Mouse (Mus musculus) ZHBTc4 (cell line): ENCODE results near the gene 1700037H04Rik.

ENCODE experiments used
- DNase-seq: peaks from one replicate; pipeline ENCODE4 v3.0.0-alpha.2; 2011; ENCODE audit warnings: low read depth, low spot score

The 1700037H04Rik gene

DNA sequence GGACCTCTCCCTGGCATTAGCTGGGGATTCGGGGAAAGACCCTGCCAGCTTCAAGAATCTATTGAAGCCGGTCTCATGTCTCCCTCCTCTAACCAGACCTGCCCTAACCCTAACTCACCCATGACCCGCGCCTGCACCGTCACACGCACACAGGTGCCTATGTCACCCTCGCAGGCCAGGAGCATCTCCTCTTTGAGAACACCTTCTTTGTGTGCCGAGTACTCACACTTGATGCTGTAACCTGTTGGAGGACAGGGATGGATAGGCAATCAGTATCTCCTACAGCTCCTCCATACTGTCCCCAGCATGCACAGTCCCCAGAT lies 12.9 kb downstream of the 1700037H04Rik start:
- DNase-seq, result no peak

DNA sequence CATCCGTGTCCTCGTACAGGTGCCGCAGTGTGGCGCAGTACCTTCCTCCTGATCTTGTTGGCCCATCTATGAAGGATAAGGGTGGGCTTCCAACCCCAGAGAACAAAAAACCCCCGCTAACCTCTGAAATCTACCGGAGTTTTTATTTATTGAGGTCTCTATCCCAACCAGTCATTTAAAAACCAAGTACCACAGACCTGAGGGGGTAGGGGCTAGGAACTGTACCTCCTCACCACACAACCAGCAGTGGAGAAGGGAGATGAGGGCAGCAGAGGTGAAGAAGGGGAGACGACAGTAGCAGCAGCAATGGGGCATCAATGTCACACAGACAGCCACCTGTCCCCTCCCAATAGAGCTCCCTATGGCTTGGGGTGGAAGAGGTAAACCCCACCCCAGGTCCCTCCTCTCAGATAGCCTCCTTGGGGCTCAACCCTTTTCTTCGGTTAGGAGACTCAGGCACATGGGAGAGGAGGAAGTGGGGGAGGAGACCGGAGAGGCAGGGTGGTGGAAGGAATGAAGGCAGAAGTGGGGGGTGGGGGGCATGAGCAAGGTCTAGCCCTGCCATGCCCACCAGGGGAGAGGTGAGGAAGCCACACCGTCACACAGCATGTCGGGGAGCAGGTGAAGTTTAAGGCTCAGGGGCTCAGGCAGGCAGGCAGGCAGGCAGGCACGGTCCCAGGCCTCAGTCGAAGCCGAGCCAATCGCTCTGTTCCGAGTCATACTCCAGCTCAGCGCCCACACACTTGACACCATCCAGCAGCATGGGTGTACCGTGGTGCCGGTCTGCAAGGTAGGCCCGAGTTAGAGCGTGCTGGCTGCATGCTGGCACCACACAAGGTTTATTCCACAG lies 13.5 kb downstream of the 1700037H04Rik start:
- no peak for DNase-seq

DNA sequence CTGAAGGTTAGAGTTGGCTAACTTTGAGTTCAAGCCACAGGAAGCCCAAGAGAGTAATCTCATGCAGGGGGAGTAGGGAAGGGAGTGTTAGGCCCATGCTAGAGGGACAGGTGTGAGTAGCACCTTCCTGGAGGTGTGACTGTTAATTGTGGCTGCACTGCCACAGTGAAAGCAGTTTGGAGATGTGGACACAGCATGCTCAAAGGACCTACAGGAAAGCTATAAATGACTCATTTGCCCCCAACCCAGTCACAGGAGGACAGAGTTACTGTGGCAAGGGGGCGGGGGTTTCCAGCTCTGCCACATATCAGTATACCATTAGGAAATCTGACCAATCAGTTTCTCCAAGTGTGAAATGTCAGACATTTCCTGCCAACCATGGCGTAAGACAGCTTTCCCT lies 14.3 kb downstream of the 1700037H04Rik start:
- no peak for DNase-seq

DNA sequence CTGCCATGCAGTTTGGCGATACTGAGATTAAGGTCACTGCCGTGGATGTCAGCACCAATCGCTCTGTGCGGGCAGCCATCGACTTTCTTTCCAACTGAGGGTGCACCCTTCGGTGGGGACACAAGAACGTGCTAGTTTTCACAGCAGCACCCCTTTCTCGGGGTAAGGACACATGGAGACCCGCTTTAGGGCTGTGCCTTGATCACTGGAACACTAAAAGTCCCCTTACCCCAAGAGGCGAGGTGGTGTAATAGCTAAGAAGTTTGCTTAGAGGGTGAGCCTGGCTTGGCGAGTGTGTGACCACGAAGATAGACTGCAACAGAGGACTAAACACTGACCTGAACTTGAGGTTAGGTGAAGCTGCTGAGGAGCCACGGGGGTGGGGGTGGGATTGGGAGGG lies 14.8 kb downstream of the 1700037H04Rik start:
- peak; percentile 46 for DNase-seq

DNA sequence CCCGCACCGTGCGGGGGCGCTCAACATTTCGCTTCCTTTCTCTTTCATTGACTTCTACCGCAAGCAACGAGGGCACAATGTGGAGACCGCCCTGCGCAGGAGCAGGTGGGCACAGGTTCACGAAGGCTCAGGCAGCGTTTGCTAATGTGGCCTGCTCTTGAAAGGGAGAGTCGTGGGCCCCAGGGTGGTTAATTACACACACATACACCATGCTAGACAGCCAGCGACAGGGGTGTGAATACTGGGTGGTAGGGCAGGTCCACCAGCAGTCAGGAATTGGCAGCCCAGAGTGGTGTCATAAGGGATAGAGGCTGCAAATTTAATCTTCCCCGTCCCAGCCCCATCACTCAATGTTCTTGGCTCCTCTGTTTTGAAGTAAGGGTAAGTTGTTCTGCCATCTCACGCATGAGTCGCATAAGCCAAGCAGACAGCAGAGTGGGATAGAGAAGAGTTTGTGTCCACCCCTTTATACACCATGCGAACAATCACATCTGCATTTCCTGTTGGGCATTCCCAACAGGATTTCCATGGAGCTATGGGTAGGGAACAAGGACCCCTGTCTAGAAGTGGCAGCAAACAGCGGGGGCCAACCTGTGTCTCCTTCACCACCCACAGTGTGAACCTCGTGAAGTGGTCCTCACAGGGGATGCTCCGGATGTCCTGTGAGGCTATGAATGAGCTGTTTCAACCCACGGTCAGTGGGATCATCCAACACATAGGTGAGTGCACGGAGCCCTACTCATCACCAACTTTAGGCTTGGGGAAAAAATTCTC lies 16.7 kb downstream of the 1700037H04Rik start:
- no peak for DNase-seq

DNA sequence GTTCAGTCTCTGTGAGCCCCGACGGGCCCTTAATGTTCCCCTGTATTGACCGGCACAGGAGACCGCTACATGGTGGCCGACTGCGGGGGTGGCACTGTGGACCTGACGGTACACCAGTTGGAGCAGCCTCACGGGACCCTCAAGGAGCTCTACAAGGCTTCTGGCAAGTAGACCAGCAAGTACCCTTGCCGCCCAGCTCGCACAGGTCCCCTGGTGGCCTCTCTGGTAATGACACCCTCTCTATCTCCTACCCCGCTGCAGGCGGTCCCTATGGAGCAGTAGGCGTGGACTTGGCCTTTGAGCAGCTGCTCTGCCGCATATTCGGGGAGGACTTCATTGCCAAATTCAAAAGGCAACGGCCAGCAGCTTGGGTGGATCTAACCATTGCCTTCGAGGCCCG lies 17.3 kb downstream of the 1700037H04Rik start:
- peak; percentile 95 for DNase-seq

DNA sequence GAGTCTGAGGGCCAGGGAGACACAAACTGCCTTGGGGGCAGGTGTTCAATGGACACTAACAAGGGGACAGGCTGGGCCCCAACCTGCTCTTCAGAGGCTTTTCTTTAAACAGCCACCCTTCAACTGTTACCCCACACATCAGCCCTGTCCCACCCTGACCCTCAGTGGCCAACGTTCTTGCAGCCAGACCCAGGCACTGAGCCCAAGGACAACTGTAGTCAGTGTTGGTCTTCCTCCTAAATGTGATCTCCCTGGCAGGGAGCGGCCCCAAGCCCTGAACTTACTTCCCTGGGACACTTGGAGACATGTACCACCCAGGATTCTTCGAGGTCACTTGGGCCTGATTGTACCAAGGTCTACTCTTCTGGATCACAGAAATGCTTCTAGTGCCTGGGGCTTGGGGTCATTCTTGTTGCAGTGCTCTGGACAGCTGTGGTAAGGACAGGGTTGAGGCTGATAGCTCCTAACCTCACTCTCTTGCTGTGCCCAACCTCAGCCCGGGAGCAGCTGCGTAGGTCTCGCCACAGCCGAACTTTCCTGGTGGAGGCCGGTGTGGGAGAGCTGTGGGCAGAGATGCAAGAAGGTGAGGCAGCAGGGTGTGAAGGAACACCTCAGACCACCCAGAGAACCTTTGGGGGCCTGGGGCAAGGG lies 18.4 kb downstream of the 1700037H04Rik start:
- DNase-seq, result no peak

DNA sequence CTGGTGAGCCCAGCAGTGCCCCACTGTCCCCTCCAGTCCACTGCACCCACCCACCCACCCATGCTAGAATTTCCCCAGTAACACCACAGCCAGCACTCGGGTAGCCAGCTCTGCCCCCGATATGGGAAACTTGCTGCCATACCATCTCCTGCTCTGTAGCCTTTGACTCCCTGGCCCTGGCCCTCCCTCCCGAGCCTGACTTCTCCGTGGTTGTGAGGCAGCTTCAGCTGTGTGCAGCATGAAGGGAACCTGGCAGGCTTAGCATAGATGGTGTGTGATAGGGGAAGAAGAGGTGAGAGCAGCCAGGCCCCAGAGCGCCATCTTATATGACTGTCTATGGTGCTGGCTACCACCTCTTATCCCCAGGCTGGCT lies 19.4 kb downstream of the 1700037H04Rik start:
- DNase-seq, result no peak

DNA sequence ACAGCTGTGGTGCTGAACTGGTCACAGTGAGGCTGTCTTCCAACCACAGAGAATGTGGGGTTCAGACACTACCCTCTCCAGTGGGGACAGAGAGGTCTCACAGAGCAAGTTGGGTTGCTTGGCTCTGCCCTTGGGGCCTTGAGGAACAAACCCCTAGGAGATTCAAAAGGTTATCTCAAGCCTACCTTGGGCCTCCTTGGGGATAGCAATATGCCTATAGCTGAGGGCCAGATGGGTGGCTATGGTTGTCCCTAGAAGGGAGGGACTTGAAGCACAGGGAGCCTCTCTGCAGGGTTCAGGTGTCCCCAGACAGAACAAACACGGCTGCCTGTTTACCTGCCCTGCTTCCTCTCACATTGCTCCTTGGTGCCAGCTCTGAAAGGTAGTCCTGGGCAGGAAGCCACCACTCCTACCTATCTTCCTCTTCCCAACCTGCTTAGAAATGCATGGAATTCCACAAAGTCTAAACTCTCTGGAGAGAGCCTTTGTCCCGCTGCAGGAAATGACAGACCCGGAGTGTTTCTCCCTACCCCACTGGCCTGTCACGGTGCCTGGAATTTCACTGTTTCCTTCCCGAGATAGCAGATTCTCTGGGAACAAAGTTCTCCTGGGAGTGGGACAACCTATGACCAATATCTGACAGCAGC lies 19.9 kb downstream of the 1700037H04Rik start:
- DNase-seq, result peak; percentile 39

DNA sequence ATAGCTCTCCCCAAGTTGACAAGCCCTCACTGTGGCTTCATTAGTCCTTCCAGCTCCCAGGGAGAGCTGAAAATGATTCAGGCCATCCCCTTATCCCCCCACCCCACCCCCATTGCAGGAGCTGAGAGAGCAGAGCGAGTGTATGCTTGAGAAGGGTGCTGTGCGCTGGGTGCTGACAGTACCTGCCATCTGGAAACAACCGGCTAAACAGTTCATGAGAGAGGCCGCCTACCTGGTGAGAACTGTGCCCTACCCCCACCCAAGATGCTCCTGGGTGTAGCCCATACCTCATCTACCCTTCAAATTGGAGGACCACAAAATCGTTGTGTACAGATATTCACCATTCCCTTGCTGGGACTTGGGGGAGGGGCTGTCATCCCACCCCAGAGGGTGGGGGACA lies 20.6 kb downstream of the 1700037H04Rik start:
- no peak for DNase-seq

DNA sequence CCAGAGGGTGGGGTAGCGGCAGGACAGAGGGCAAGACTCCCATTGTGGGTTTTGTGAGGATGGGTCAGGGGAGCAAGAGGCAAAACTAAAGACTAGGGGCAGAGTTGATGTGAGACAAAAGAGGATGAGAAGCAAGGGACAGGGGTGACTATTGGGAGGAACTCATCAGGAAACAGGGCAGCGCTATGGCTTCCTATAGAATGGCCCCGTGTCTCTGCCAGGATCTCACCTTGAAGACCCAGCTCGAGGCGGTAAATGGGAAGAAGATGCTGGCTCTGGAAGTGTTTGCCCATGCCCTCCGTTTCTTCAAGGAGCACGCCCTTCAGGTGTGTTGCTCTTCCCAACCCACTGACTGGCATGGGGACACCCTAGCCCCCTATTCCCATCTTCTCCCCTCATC lies 21.1 kb downstream of the 1700037H04Rik start:
- no peak for DNase-seq

DNA sequence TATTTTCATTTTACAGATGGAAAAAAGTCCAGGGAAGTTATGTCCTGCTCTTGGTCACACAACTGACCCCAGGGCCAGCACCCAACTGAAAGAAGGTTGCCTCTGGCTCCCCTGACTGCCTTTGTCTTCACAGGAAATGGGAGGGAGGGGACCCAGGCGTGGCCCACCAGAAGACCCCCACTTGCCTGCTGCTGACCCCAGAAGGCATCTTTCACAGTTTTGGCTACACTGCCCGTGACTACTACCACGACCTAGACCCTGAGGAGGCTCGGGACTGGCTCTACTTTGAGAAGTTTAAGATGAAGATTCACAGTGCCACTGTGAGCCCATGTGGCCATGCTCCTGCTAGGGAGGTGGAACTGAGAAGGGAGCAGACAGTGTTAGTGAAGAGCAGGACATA lies 21.6 kb downstream of the 1700037H04Rik start:
- no peak for DNase-seq

DNA sequence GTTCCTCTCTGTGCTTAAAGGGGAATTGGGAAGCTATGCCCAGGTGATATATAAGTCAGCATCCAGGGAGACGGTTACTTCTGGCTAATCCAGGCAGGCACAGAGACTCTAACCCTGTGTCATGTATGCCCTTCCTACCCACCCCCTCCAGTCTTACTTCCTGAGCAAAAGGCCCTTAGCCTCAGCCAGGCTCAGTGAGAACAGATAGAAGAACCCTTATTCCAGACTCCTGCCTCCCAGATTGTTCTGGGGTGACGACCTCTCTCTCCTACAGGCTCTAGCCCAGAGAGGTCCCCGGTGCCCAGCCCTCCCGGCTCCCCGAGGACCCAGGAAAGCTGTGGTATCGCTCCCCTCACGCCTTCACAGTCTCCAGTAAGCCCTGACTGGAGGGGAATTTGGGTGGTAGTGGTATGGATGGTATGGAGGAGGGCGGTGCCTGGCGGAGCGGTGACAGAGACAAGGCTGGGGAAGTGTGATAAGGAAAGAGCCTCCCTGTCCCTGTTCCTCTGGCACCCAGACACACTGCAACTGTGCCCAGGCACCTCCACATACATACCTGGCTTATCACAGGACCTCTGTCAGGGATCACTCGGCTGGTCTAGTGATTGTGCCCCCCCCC lies 24.3 kb downstream of the 1700037H04Rik start:
- no peak for DNase-seq

DNA sequence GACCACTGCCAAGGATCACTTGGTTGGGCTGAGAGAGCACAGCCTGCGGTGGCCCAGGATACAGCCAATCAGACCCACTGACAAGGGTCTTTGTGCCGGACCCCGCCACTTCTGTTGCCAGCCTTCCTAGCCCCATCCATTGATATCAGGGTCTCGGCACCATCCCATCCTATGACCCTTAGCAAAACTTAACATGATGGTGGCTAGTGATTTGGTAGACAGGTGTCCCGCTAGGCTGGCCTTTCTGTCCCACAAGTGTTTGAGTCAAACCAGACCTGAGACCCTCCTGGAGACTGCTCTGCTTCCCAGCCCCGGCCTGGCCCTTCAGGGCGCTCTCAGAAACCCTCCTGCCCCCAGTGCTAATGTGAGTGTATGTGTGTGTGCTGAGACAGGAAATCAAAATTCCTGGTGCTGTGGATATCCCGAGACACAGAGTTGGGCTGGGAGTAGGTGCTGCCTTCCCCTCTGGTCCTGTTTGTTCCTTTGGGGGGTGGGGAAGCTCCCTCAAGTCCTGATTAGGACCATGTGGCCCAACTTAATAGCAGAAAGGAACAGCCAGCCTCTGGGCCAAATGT lies 25.0 kb downstream of the 1700037H04Rik start:
- no peak for DNase-seq

DNA sequence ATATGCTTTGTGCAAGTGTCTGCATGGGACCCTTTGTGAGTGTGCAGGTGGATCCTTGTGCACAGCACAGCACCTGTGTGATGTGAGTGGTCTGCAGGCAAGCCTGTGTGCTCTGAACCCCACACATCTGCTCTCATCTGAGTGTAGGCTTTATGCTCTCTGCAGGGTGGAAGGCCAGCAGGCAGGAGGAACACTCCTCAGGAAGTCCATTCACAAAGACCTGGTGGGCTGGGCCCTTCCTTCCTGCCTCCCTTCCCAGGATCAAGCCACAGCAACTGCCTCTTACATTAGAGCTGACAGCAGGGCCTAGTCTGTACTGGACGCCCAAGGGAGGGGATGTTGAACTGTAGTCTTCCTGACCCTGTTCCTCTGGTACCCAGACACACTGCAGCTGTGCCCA lies 25.5 kb downstream of the 1700037H04Rik start:
- DNase-seq, result no peak

DNA sequence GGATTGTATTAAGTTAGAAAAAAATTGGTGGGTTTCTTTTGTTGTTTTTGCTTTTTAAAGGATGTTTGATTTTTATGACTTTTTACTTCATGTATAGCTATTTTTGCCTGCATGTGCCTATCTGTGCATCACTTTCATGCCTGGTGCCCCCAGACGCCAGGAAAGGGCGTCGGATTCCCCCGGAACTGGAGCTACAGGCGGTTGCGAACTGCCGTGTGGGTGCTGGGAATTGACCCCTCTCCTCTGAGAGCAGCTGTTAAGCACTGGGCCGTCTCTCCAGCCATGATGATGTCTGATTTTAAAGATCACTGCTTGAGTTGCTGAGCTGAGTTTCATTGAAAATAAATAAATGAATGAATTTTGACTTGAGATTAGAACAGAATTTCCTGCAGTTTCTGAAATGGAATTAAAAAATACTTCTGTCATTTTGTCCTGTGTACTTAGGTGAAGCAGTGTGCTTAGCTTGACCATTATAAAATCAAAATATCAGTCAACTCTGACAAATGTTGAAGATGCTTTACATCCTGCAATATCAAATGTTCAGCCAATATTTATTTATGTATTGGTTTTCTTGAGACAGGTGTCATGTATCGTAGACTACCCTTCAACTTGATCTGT lies 26.8 kb downstream of the 1700037H04Rik start, which contains the start of gene Gm11037:
Gene Gm11037, plus strand, starts transcription at position 568 of the 618 bp plus-strand sequence.
- no peak for DNase-seq

DNA sequence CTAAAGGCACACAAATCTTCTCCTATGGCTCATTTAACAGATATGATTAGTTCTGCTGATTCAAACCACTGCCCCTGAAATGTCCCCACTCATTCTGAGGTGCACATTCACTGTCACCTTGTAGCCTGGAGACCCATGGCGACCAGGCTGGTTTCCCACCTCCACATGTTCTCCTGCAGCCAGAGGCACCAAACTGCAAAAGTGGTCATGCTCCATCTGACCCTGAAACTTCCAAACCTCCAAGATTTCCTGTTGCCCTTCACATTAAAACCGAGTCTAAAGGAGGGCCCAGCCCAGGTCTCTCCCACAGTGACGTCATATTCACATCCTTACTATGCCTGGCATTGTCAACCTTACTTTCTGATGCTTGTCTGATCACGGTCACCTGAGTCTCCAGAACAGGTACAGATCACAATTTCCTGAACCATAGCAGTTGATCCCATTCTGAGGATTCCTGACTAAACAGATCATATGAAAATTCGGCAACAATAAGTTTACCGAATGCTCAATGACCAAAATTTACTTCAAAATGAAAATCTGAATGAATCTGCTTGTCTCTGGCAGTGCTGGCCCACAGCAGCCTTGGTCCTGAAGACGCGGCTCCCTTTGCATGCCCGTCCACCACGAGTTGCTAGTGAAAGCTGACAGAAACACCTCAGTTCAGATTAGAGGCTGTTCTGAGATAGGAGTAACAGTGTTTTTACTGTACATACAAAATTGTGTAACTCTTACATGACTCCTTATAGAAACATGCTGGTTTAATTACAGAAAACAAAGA lies 27.6 kb downstream of the 1700037H04Rik start:
- DNase-seq, result no peak

DNA sequence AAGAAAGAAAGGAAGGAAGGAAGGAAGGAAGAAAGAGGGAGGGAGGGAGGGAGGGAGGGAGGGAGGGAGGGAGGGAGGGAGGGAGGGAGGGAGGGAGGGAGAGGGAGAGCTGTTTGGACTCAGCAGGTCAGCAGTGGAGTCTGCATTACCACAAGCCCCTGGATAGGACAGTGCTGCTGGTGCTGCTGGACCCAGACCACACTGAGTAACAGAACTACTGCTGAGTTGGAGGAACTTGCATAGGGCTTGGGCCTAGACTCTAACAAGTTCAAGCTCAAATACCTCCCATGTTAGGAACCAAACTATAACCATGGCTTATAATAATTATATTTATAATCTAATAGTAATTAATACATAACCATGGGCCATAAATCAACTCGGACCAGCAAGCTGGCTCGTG lies 29.0 kb downstream of the 1700037H04Rik start:
- no peak for DNase-seq

DNA sequence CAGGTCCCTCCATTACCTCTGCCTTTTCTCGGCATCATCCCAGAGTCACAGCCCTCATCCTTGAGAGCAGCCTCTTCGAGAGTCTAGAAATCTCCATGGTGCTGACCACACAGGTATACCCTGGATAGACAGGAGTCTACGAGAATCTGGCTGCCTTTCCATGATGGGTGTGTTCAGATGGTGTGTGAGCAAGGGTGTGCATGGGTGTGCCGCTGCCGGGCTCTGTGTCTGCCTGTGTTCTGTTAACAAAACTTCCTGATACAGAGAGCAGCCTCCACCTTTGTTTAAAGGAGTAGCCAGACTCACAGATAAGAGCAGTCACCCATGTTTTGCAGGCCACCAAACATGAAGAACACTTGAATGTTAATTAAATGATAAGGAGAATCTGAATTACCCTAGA lies 30.0 kb downstream of the 1700037H04Rik start:
- no peak for DNase-seq

DNA sequence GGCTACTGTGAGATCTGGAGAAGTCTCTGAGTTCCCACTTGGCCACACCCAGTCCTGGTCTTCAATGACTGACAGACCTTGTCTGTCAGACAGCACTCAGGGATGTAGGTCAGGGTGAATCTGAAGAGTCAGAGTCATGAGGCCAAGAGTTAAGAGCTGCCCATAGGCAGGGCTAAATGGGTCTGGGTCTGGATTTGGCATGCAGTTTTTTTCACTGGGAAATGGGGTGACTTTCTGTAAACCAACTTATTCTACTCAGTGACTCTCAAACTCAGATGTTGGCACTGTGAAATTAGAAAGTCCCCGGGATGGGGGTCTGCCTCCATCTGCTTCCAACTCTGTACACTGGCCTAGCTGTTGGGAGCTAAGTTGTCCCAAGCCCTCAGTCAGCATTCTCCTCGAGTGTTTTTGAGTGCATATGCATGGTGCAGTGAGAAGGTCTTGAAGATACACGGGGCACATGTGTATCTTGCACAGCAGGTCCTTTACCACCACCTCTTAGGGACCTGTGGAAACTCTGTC lies 31.2 kb downstream of the 1700037H04Rik start:
- no peak for DNase-seq
